Mouse (Mus musculus): ENCODE measurements at regions not wholly inside any gene's neighbourhood (a gene's known extent, or its start where the extent isn't known, plus 50 kb on each side); places are given as distances from the start of the nearest gene placed in this dataset.
A peak's percentile ranks its signal among the peaks of the same experiment; 100 is the strongest.

- DNase-seq (ENCODE audit: low read depth): no peak
Measured at GRCm38 (mm10) chr14:61898664-61899063, 291.4 kb downstream of the Kcnrg start.

GRCm38 (mm10) chr14:61904426-61905124 lies 297.3 kb downstream of the Kcnrg start:
- DNase-seq (ENCODE audit: low read depth): no peak

GRCm38 (mm10) chr14:61918113-61918512 lies 310.9 kb downstream of the Kcnrg start:
- DNase-seq (ENCODE audit: low read depth): no peak

- DNase-seq (ENCODE audit: low read depth): no peak
Measured at GRCm38 (mm10) chr14:61931811-61932210, 324.6 kb downstream of the Kcnrg start.

GRCm38 (mm10) chr14:61941682-61942081 lies 334.4 kb downstream of the Kcnrg start:
- DNase-seq (ENCODE audit: low read depth): no peak

GRCm38 (mm10) chr14:61945659-61946058 lies 338.4 kb downstream of the Kcnrg start:
- DNase-seq (ENCODE audit: low read depth): no peak

GRCm38 (mm10) chr14:61949446-61949845 lies 342.2 kb downstream of the Kcnrg start:
- no peak for DNase-seq (ENCODE audit: low read depth)

- no peak for DNase-seq (ENCODE audit: low read depth)
Measured at GRCm38 (mm10) chr14:61950004-61950403, 342.4 kb upstream of the Rnaseh2b start.

GRCm38 (mm10) chr14:61953029-61953428 lies 339.4 kb upstream of the Rnaseh2b start:
- no peak for DNase-seq (ENCODE audit: low read depth)

- DNase-seq (ENCODE audit: low read depth): no peak
Measured at GRCm38 (mm10) chr14:61955416-61955815, 337.0 kb upstream of the Rnaseh2b start.

GRCm38 (mm10) chr14:61960243-61960957 lies 332.0 kb upstream of the Rnaseh2b start:
- DNase-seq (ENCODE audit: low read depth): no peak

- DNase-seq (ENCODE audit: low read depth): no peak
Measured at GRCm38 (mm10) chr14:61968467-61968866, 323.9 kb upstream of the Rnaseh2b start.

GRCm38 (mm10) chr14:61968957-61969535 lies 323.3 kb upstream of the Rnaseh2b start:
- DNase-seq (ENCODE audit: low read depth): no peak

- no peak for DNase-seq (ENCODE audit: low read depth)
Measured at GRCm38 (mm10) chr14:61970591-61970990, 321.8 kb upstream of the Rnaseh2b start.

- DNase-seq (ENCODE audit: low read depth): peak; percentile 50
Measured at GRCm38 (mm10) chr14:61971100-61972088, 321.0 kb upstream of the Rnaseh2b start.

- no peak for DNase-seq (ENCODE audit: low read depth)
Measured at GRCm38 (mm10) chr14:61975301-61975732, 317.1 kb upstream of the Rnaseh2b start.

GRCm38 (mm10) chr14:61980581-61980980 lies 311.8 kb upstream of the Rnaseh2b start:
- no peak for DNase-seq (ENCODE audit: low read depth)

GRCm38 (mm10) chr14:61985575-61985974 lies 306.8 kb upstream of the Rnaseh2b start:
- DNase-seq (ENCODE audit: low read depth): no peak

GRCm38 (mm10) chr14:61986203-61986602 lies 306.2 kb upstream of the Rnaseh2b start:
- no peak for DNase-seq (ENCODE audit: low read depth)

GRCm38 (mm10) chr14:61995253-61995652 lies 297.1 kb upstream of the Rnaseh2b start:
- no peak for DNase-seq (ENCODE audit: low read depth)

GRCm38 (mm10) chr14:61997736-61998135 lies 294.7 kb upstream of the Rnaseh2b start:
- DNase-seq (ENCODE audit: low read depth): no peak

GRCm38 (mm10) chr14:61998259-61998658 lies 294.1 kb upstream of the Rnaseh2b start:
- no peak for DNase-seq (ENCODE audit: low read depth)

Data from c-Kit-positive CD71-negative TER-119-negative erythroid progenitor cells, embryonic 14.5 days (primary cell).